In the genomic region with DNA sequence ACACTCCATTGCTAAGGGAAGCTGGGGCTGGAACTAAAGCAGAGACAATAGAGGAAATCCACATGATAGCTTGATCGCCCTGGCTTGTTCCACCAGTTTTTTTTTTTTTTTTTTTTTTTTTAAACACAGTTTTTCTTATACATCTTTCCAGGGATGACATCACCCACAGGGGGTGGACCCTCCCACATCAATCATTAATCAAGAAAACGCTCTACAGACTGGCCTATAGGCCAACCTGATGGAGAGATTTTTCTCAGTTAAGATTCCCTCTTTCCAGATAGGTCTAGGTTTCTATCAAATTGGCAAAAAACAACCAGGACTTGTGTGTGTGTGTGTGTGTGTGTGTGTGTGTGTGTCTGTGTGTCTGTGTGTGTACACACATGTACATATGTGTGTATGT, we compare ENCODE assay signal across 19 mouse cellular contexts. TPM values are rescaled to one million over a fixed set of nuclear protein-coding genes. Genes with fewer than 3 reads are reported as not detected.
"Had no signal": no experiment of that assay in that cellular context is flagged by ENCODE, and none has a peak within 500 bp of the region (broad histone marks: within the 10 kb centered on the region; RNA-seq: fewer than 3 reads in every experiment).

No protein-coding gene starts in this region.

- H3K4me3 ChIP-seq: layer of hippocampus, adult 2 months; left cerebral cortex, adult 2 months; limb, embryonic 10.5 days; liver, embryonic 13.5 days; lung, embryonic 15.5 days; midbrain, embryonic 15.5 days; neural tube, embryonic 12.5 days had no signal

- H3K27ac ChIP-seq: layer of hippocampus, adult 2 months; left cerebral cortex, adult 2 months; limb, embryonic 10.5 days; liver, embryonic 13.5 days; lung, embryonic 15.5 days; macrophage; midbrain, embryonic 15.5 days; neural tube, embryonic 12.5 days had no signal

- H3K27me3 ChIP-seq: liver, embryonic 13.5 days; lung, embryonic 15.5 days; megakaryocyte, embryonic 14.5 days; midbrain, embryonic 15.5 days; neural tube, embryonic 12.5 days had no signal

- DNase-seq: kidney, adult 18-20 months; kidney, postnatal 10 days; kidney, postnatal 4 days; liver, embryonic 13.5 days; liver, postnatal 0 days; lung, postnatal 14 days; right cerebral cortex, adult 18-20 months; right cerebral cortex, postnatal 25 days; thymus, postnatal 4 days had no signal

- H3K4me2 ChIP-seq: liver, embryonic 13.5 days; lung, embryonic 15.5 days; midbrain, embryonic 11.5 days; midbrain, embryonic 15.5 days; neural tube, embryonic 12.5 days had no signal

- H3K9ac ChIP-seq: liver, embryonic 13.5 days; liver, postnatal 0 days; lung, embryonic 15.5 days; midbrain, embryonic 15.5 days; neural tube, embryonic 12.5 days had no signal

- H3K9me3 ChIP-seq: limb, embryonic 10.5 days; liver, embryonic 13.5 days; lung, embryonic 15.5 days; megakaryocyte, embryonic 14.5 days; midbrain, embryonic 15.5 days; neural tube, embryonic 12.5 days had no signal

- ATAC-seq: liver, postnatal 0 days; midbrain, embryonic 15.5 days had no signal

RNA-seq across cellular contexts. Expression of a gene that starts 9.8 kb away (rescaled TPM):
- total RNA-seq: monocyte, adult 5-6 weeks had no signal
- polyA plus RNA-seq: macrophage had no signal
